Mouse (Mus musculus): ENCODE results near the gene Olfr544.
A peak's percentile ranks its signal among the peaks of the same experiment; 100 is the strongest.

- TF ChIP-seq CTCF (IDR thresholded peaks at IDR 0.05; ENCODE audit: borderline replicate concordance, control insufficient read depth, extremely low read depth, insufficient read depth, low read length, poor library complexity) (no peak), POLR2A (IDR thresholded peaks at IDR 0.05; ENCODE audit: control insufficient read depth, extremely low read depth, insufficient read depth, low read length, poor library complexity) (0 out of 2 replicates have a peak, but pooled peaks have one; percentile 33)
Observed at GRCm38 (mm10) chr7:102441657-102442391, 46.3 kb downstream of the Olfr544 start, which contains the start of gene Rrm1.
